Mouse (Mus musculus): ENCODE measurements around the gene Flt4. TPM values are rescaled to one million over a fixed set of nuclear protein-coding genes. Genes with fewer than 3 reads are reported as not detected.

Flt4 gene
- polyA plus RNA-seq, 1 experiment from 2014 or later = 1.8 TPM

GRCm38 (mm10) chr11:49612154-49612553, 3.1 kb downstream of the Flt4 start:
- Histone ChIP-seq H3K4me2 (ENCODE audit: low read length) (no peak overlapping the region), H3K27ac (ENCODE audit: low read depth, low read length) (no peak overlapping the region), H3K27me3 (replicated peaks; ENCODE audit: control insufficient read depth, insufficient read depth, low read length) (peaks cover 11% of the 10 kb centered on the region), H3K9me3 (replicated peaks; ENCODE audit: control insufficient read depth, low read length) (no peaks in the 10 kb centered on the region), H3K36me3 (ENCODE audit: control insufficient read depth, insufficient read depth, low read length) (no peaks in the 10 kb centered on the region), H3K4me3 (ENCODE audit: low read depth, low read length) (no peak overlapping the region), H3K4me1 (ENCODE audit: control insufficient read depth, insufficient read depth, low read length) (no peaks in the 10 kb centered on the region), H3K9ac (ENCODE audit: low read length) (no peak overlapping the region)
- 61% methylated on average over 3 of the region's 3 CpGs for WGBS
- DNase-seq (ENCODE audit: low spot score) = no peak
- no peak for ATAC-seq

DNA sequence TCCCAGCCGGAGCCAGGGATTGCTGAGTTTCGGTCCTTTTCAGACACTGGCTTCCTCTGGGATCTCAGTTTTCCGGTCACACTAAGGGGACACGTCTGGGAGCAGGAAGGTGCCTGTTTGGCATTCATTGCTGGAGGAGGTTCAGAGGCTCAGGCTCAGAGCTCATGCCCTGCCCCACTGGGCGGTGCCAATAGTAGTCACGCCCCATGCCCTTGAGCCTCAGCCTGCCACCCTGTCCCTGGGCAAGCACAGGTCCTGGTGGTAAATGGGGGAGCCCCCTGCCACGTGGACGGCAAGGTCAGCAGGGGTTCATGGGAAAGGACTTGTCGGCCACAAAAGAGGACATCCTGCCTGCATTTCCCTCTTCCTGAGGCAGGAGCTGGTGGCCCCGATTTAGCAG, 4.3 kb downstream of the Flt4 start:
- no peak overlapping the region for H3K4me3 ChIP-seq (ENCODE audit: low read depth, low read length)
- H3K4me1 ChIP-seq (ENCODE audit: control insufficient read depth, insufficient read depth, low read length) = no peaks in the 10 kb centered on the region
- WGBS = 24% methylated on average over 10 of the region's 10 CpGs
- no peak overlapping the region for H3K4me2 ChIP-seq (ENCODE audit: low read length)
- no peaks in the 10 kb centered on the region for H3K36me3 ChIP-seq (ENCODE audit: control insufficient read depth, insufficient read depth, low read length)
- no peak for DNase-seq (ENCODE audit: low spot score)
- no peaks in the 10 kb centered on the region for H3K9me3 ChIP-seq (replicated peaks; ENCODE audit: control insufficient read depth, low read length)
- peaks cover 9% of the 10 kb centered on the region for H3K27me3 ChIP-seq (replicated peaks; ENCODE audit: control insufficient read depth, insufficient read depth, low read length)
- H3K9ac ChIP-seq (ENCODE audit: low read length) = no peak overlapping the region
- no peak; the same call in 1 of the 2 replicates for ATAC-seq
- no peak overlapping the region for H3K27ac ChIP-seq (ENCODE audit: low read depth, low read length)

DNA sequence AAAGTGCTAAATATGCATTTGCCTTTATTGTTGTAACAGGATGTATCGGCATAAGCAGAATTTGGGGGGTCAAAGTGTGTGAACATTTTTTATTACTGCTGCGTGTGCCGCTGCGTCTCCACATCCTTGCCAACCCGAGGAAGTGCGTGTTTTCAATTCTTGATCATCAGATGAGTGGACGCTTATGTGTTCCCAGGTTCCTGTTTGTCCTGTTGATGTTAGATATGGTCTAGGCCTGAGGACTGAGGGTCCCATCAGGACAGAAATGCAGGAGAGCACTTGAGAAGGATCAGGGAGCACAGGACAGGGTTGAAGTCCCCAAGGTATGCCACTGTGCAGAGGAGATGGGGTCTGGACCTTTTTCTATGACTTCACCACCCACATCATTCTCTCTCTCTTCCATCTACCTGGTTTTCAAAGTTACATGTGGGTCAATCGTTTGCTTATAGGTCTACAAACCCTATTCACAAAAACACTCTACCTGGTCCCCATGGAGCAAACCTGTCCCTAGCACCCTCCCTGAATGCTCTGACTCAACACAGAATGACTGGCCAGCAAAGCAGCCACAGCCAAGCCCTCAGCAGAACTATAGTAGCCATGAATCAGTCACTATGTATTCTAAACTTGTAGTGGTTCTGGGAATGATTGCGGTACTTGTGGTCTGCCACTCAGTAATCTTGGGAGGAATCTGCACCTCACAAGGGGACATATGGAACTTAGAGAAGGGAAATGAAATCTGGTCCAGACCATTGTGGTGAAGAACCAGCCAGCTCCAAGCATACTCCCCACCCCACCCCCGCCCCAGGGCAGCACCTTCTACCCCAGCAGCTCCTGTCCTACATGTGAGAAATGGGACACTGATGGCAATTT, 7.0 kb downstream of the Flt4 start:
- no peak for DNase-seq (ENCODE audit: low spot score)
- H3K27ac ChIP-seq (ENCODE audit: low read depth, low read length) = no peak overlapping the region
- H3K4me3 ChIP-seq (ENCODE audit: low read depth, low read length) = no peak overlapping the region
- H3K36me3 ChIP-seq (ENCODE audit: control insufficient read depth, insufficient read depth, low read length) = no peaks in the 10 kb centered on the region
- ATAC-seq = no peak
- H3K4me2 ChIP-seq (ENCODE audit: low read length) = no peak overlapping the region
- no peaks in the 10 kb centered on the region for H3K9me3 ChIP-seq (replicated peaks; ENCODE audit: control insufficient read depth, low read length)
- no peaks in the 10 kb centered on the region; the same call in none of the 2 replicates for H3K27me3 ChIP-seq (replicated peaks; ENCODE audit: control insufficient read depth, insufficient read depth, low read length)
- 91% methylated on average over 10 of the region's 10 CpGs for WGBS
- no peaks in the 10 kb centered on the region for H3K4me1 ChIP-seq (ENCODE audit: control insufficient read depth, insufficient read depth, low read length)
- no peak overlapping the region for H3K9ac ChIP-seq (ENCODE audit: low read length)

DNA sequence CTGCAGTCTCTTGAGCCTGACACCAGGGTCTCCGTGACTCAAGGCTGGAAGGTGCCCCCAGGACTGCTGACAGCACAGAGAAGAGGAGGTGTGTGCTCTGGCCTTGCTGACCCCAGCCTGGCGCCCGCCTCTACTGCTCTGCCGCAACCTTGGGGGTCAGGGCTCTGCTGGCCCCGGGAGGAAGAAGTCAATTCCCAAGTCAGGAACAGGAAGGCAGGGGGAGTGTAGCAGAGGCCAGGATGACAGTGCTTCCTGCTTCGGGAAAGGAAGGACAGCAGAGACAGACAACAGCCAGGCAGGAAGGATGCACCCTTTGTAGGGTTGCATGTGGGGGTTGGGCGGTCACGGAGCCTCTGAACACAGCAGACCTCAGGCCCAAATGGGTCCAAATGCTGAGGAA, 9.4 kb downstream of the Flt4 start:
- H3K9ac ChIP-seq (ENCODE audit: low read length) = no peak overlapping the region
- no peaks in the 10 kb centered on the region for H3K4me1 ChIP-seq (ENCODE audit: control insufficient read depth, insufficient read depth, low read length)
- no peak overlapping the region for H3K4me2 ChIP-seq (ENCODE audit: low read length)
- no peaks in the 10 kb centered on the region for H3K9me3 ChIP-seq (replicated peaks; ENCODE audit: control insufficient read depth, low read length)
- 77% methylated on average over 8 of the region's 8 CpGs for WGBS
- no peaks in the 10 kb centered on the region; the same call in 1 of the 2 replicates for H3K27me3 ChIP-seq (replicated peaks; ENCODE audit: control insufficient read depth, insufficient read depth, low read length)
- ATAC-seq = no peak
- no peak overlapping the region for H3K4me3 ChIP-seq (ENCODE audit: low read depth, low read length)
- H3K27ac ChIP-seq (ENCODE audit: low read depth, low read length) = no peak overlapping the region
- no peaks in the 10 kb centered on the region for H3K36me3 ChIP-seq (ENCODE audit: control insufficient read depth, insufficient read depth, low read length)
- DNase-seq (ENCODE audit: low spot score) = no peak

DNA sequence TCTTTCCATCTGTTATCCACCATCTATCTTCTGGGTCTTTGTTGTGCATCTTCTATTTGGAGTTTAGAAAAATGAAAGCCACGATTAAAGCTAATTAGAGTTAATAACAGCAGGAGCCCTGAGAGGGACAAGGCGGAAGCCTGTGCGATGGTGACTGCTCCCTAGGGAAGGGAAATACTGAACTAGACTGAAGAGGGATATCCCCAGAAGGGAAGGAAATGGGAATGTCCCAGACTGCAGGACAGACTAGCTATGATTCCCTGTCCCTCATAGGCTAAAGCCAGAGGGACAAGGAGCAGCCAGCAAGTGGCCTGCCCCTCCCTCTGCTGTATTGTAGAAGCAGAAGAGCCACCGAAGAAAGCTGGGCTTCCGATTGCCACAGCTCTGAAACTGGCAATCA, 12.9 kb downstream of the Flt4 start:
- no peak for DNase-seq (ENCODE audit: low spot score)
- H3K4me3 ChIP-seq (ENCODE audit: low read depth, low read length) = no peak overlapping the region
- H3K9me3 ChIP-seq (replicated peaks; ENCODE audit: control insufficient read depth, low read length) = no peaks in the 10 kb centered on the region
- no peak overlapping the region for H3K27ac ChIP-seq (ENCODE audit: low read depth, low read length)
- no peak for ATAC-seq
- H3K4me1 ChIP-seq (ENCODE audit: control insufficient read depth, insufficient read depth, low read length) = no peaks in the 10 kb centered on the region
- no peaks in the 10 kb centered on the region for H3K36me3 ChIP-seq (ENCODE audit: control insufficient read depth, insufficient read depth, low read length)
- H3K4me2 ChIP-seq (ENCODE audit: low read length) = no peak overlapping the region
- H3K9ac ChIP-seq (ENCODE audit: low read length) = no peak overlapping the region
- 81% methylated on average over 5 of the region's 5 CpGs for WGBS
- H3K27me3 ChIP-seq (replicated peaks; ENCODE audit: control insufficient read depth, insufficient read depth, low read length) = no peaks in the 10 kb centered on the region

- WGBS = 86% methylated on average over 3 of the region's 3 CpGs
- H3K4me2 ChIP-seq (ENCODE audit: low read length) = no peak overlapping the region
- H3K4me3 ChIP-seq (ENCODE audit: low read depth, low read length) = no peak overlapping the region
- H3K9ac ChIP-seq (ENCODE audit: low read length) = no peak overlapping the region
- no peaks in the 10 kb centered on the region for H3K4me1 ChIP-seq (ENCODE audit: control insufficient read depth, insufficient read depth, low read length)
- DNase-seq (ENCODE audit: low spot score) (no peak), ATAC-seq (no peak)
- H3K36me3 ChIP-seq (ENCODE audit: control insufficient read depth, insufficient read depth, low read length) = no peaks in the 10 kb centered on the region
- no peaks in the 10 kb centered on the region for H3K9me3 ChIP-seq (replicated peaks; ENCODE audit: control insufficient read depth, low read length)
- no peak overlapping the region for H3K27ac ChIP-seq (ENCODE audit: low read depth, low read length)
- H3K27me3 ChIP-seq (replicated peaks; ENCODE audit: control insufficient read depth, insufficient read depth, low read length) = no peaks in the 10 kb centered on the region
Observed at GRCm38 (mm10) chr11:49624156-49624555, 15.1 kb downstream of the Flt4 start.

DNA sequence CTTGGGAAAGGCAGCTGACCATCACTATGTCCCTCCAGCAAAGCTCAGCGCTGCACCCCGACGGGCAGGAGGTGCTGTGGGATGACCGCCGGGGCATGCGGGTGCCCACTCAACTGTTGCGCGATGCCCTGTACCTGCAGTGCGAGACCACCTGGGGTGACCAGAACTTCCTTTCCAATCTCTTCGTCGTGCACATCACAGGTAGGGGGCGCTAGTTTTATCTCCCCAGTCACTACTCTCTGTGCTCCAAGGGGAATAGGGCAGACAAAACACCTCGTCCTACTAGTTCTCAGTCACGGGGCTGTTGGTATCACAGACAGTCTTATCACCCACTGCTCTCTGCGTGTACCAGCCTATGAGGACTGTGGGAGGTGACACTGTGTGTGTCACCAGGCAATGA, 16.8 kb downstream of the Flt4 start:
- no peaks in the 10 kb centered on the region for H3K27me3 ChIP-seq (replicated peaks; ENCODE audit: control insufficient read depth, insufficient read depth, low read length)
- no peak overlapping the region for H3K4me3 ChIP-seq (ENCODE audit: low read depth, low read length)
- no peak for ATAC-seq
- no peaks in the 10 kb centered on the region for H3K9me3 ChIP-seq (replicated peaks; ENCODE audit: control insufficient read depth, low read length)
- WGBS = 66% methylated on average over 15 of the region's 15 CpGs
- DNase-seq (ENCODE audit: low spot score) = no peak
- H3K36me3 ChIP-seq (ENCODE audit: control insufficient read depth, insufficient read depth, low read length) = no peaks in the 10 kb centered on the region
- no peaks in the 10 kb centered on the region for H3K4me1 ChIP-seq (ENCODE audit: control insufficient read depth, insufficient read depth, low read length)
- H3K27ac ChIP-seq (ENCODE audit: low read depth, low read length) = no peak overlapping the region
- H3K4me2 ChIP-seq (ENCODE audit: low read length) = no peak overlapping the region
- no peak overlapping the region for H3K9ac ChIP-seq (ENCODE audit: low read length)

GRCm38 (mm10) chr11:49626748-49627147, 17.7 kb downstream of the Flt4 start:
- Histone ChIP-seq H3K4me3 (ENCODE audit: low read depth, low read length) (no peak overlapping the region), H3K9me3 (replicated peaks; ENCODE audit: control insufficient read depth, low read length) (no peaks in the 10 kb centered on the region)

GRCm38 (mm10) chr11:49631154-49631553, 22.1 kb downstream of the Flt4 start:
- WGBS = 45% methylated on average over 3 of the region's 3 CpGs
- no peak overlapping the region for H3K27ac ChIP-seq (ENCODE audit: low read depth, low read length)
- no peaks in the 10 kb centered on the region for H3K36me3 ChIP-seq (ENCODE audit: control insufficient read depth, insufficient read depth, low read length)
- H3K4me1 ChIP-seq (ENCODE audit: control insufficient read depth, insufficient read depth, low read length) = no peaks in the 10 kb centered on the region
- H3K27me3 ChIP-seq (replicated peaks; ENCODE audit: control insufficient read depth, insufficient read depth, low read length) = peaks cover 31% of the 10 kb centered on the region
- no peak overlapping the region for H3K9ac ChIP-seq (ENCODE audit: low read length)
- DNase-seq (ENCODE audit: low spot score) = no peak
- no peaks in the 10 kb centered on the region for H3K9me3 ChIP-seq (replicated peaks; ENCODE audit: control insufficient read depth, low read length)
- no peak for ATAC-seq
- no peak overlapping the region for H3K4me2 ChIP-seq (ENCODE audit: low read length)
- no peak overlapping the region for H3K4me3 ChIP-seq (ENCODE audit: low read depth, low read length)

More at GRCm38 (mm10) chr11:49626748-49627147, 17.7 kb downstream of the Flt4 start:
- Histone ChIP-seq H3K27me3 (replicated peaks; ENCODE audit: control insufficient read depth, insufficient read depth, low read length) (no peaks in the 10 kb centered on the region), H3K9ac (ENCODE audit: low read length) (no peak overlapping the region), H3K27ac (ENCODE audit: low read depth, low read length) (no peak overlapping the region), H3K4me1 (ENCODE audit: control insufficient read depth, insufficient read depth, low read length) (no peaks in the 10 kb centered on the region), H3K4me2 (ENCODE audit: low read length) (no peak overlapping the region), H3K36me3 (ENCODE audit: control insufficient read depth, insufficient read depth, low read length) (no peaks in the 10 kb centered on the region)
- no peak for ATAC-seq
- DNase-seq (ENCODE audit: low spot score) = no peak
- 69% methylated on average over 8 of the region's 8 CpGs for WGBS

Data from forebrain, embryonic 14.5 days (tissue).